Mouse (Mus musculus) spleen, embryonic (tissue): ENCODE measurements around the gene Slc8a2.

Experiments
- CTCF ChIA-PET: fragments of 350-600 bp; sonication (Branson Sonifier 250); formaldehyde crosslinking; loops from one replicate; lab custom pipeline; 2022; lab: Charles Lee

Slc8a2 gene

DNA sequence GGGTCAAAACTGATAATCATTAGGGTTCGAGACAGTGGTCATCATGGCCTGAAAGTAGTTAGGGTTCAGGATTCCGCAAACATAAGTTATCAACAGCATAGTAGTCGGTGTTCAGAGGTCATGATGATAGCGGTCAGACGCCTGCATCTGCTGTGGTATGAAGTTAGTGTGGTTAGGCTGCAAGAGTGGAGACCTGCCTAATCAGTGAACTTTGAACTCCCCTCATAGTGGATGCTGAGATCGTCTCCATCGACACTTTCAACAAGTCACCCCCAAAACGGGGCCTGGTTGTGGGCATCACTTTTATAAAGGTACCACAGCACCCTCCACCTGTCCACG, 9.4 kb upstream of the Slc8a2 start:
- CTCF ChIA-PET = no interaction called here

- CTCF ChIA-PET = no interaction called here
Measured at GRCm38 (mm10) chr7:16125829-16126228, 3.8 kb upstream of the Slc8a2 start.

- CTCF ChIA-PET = no interaction called here
Measured at GRCm38 (mm10) chr7:16128344-16128743, 1.3 kb upstream of the Slc8a2 start.

GRCm38 (mm10) chr7:16128899-16129298, 727 bp upstream of the Slc8a2 start:
- CTCF ChIA-PET = no interaction called here

- CTCF ChIA-PET = interaction anchor here (0.6 to 0.7 kb wide), 3 partner anchors 31 to 242 kb away, joined by 3 to 34 read pairs (median 6); no protein-coding TSS in a partner anchor
Measured at GRCm38 (mm10) chr7:16129846-16130691, 443 bp downstream of the Slc8a2 start.

- CTCF ChIA-PET = no interaction called here
Measured at GRCm38 (mm10) chr7:16130956-16131634, 1.5 kb downstream of the Slc8a2 start.

DNA sequence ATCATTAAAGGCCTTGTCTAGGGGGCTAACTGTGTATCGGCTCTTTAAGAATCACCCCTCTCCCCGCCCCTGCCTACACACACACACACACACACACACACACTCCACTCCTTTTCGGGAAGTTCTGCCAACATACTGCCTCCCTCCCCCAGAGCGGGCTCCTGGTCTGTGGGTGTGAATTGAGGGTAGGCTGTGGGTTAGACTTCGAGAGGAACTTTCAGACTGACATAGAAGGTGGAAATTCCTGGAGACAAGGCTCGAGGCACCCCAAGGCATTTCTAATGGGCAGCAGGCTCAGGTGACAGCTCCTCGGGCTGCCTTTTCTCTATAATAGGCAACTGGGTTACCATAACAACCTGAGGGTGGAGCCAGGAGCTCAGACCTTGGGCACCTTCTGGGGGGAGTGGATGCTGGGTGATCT, 2.5 kb downstream of the Slc8a2 start:
- CTCF ChIA-PET = no interaction called here

- CTCF ChIA-PET = no interaction called here
Measured at GRCm38 (mm10) chr7:16132926-16133325, 3.3 kb downstream of the Slc8a2 start.

DNA sequence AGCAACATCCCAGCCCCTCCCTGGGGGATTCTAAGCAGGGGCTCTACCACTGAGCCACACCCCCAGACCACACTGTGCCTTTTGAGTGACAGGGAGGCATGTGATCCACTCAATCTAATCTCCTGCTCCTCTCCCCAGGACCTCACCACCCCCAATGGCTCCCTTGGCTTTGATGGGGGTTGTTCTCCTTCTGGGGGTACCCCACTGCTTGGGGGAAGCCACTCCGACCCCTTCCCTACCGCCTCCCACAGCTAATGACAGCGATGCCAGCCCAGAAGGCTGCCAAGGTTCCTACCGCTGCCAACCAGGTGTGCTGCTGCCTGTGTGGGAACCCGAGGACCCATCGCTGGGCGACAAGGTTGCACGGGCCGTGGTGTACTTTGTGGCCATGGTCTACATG, 4.1 kb downstream of the Slc8a2 start:
- CTCF ChIA-PET = no interaction called here

DNA sequence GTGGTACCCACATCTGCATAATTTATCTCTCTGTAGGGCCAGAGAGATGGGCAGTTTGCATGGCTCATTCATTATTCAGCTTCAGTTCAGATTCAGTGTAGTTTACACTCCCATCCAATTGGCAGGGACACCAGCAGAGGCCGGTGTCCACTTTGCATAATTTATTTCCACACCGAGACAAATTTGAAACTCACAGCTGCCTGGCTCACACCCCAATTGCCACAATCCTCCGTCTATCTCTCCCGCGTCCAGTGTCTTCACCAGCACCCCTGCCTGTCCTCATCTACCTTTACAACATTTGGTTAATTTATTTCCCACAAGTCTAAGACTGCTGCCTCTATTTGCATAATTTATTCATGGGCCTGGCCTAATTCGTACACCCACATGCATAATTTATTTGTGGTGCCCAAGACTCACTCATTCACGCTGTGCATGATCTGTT, 5.3 kb downstream of the Slc8a2 start:
- CTCF ChIA-PET = no interaction called here

DNA sequence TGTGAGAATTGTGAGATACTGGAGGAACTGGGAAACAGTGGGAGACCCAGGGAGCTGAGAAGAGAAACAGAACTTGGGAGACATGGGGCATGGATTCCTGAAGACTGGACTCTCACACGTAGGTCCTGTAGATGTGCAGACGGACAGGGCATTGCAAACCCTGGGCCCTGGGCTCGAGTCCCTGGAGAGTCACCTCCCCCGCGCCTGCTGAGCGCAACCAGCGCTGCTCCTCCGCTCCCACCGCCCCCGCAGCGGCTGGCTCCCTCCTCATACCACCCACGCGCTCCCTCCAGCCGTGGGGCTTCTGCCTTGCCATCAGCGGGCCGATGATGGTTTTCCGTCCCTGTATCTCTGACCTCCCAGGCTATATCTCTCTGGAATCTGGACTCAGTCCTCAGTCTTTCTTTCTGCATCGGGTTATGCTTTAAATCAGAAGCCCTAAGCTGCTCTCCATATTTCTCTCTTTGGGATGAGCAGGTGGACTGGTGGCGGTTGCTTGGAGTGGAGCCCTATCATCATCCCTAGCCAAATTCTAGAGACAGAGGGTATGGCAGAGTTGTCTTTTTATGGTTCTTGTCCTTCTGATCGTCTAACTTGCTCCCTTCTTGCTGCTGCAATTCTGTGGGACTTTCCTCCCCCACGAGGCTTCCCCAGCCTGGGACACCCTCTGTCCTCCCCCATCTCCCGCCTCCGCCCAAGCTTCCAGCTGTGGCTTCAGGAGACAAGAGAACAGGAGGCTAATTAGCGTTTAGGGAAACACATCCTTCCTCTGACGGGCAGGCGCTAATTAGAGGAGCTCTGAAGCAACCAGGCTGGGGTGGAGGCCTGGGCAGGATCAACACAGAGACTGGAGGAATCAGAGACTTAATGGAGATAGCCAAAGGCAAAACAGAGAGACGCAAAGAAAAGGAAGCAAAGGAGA, 17.1 kb downstream of the Slc8a2 start:
- CTCF ChIA-PET = no interaction called here

GRCm38 (mm10) chr7:16147643-16148042, 18.0 kb downstream of the Slc8a2 start:
- CTCF ChIA-PET = no interaction called here

- CTCF ChIA-PET = no interaction called here
Measured at GRCm38 (mm10) chr7:16149241-16149640, 19.6 kb downstream of the Slc8a2 start.

DNA sequence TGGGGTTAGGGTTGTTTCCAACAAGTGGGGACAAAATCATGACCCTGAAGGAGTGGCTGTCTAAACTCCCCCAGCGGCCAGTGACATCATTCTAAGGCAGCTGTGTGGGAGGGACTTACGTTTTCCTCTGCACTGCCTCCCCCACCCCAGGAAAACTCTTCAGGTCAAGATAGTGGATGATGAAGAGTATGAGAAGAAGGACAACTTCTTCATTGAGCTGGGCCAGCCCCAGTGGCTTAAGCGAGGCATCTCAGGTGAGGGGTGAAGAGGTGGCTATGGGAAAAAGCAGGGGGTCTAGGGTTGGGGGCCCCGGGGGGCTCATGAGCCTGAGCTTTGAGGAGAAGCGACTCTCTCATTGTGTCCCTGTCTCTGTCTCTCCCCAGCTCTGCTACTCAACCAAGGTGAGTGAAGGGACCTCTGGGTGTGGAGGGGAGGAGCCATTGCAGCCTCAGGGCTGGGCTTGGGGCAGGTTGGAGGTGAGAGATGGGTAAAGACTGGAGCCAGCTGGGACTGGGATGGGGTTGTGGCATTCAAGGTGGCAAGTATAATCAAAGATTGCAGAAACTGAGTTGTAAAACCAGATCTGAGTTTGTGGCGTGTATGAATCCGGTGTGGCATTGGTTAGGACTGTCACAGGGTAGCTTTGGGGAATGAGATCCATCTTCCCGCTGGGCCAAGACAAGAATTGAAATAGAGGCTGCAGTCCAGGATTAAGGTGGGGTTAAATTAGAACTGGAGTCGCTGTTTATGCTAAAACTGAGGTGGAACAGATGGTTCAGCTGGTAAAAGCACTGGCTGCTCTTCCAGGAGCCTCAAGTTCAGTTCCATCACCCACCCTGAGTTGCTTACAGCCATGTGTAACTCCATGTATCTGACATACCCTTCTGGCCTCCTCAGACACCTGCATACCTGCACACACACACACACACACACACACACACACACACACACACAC, 20.8 kb downstream of the Slc8a2 start:
- CTCF ChIA-PET = no interaction called here

- CTCF ChIA-PET = interaction anchor here (0.6 kb wide), 1 partner anchor 76 kb away, joined by 4 read pairs; no protein-coding TSS in a partner anchor
Measured at GRCm38 (mm10) chr7:16153522-16153921, 23.9 kb downstream of the Slc8a2 start.

- CTCF ChIA-PET = no interaction called here
Measured at GRCm38 (mm10) chr7:16155132-16155872, 25.7 kb downstream of the Slc8a2 start.

GRCm38 (mm10) chr7:16156105-16156714, 26.6 kb downstream of the Slc8a2 start:
- CTCF ChIA-PET = no interaction called here

- CTCF ChIA-PET = no interaction called here
Measured at GRCm38 (mm10) chr7:16158735-16159134, 29.1 kb downstream of the Slc8a2 start.

DNA sequence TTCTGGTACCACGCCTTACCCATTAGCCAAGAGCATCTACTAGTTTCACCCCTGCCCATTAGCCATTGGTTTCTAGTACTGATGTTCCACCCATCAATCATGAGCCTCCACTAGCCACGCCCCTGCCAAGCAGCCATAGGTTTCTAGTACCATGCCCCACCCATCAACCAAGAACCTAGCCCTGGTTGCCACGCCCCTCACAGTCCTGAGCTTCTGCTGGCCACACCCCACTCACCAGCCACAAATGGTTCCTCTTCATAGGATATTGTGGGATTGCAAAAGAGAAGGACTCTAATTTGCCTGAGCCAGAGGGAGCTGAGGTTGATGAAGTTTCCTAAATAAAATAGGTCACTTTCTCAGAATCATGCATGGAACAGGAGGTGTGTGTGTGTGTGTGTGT, 31.1 kb downstream of the Slc8a2 start:
- CTCF ChIA-PET = no interaction called here
